Mouse (Mus musculus): ENCODE measurements at regions not wholly inside any gene's neighbourhood (a gene's known extent, or its start where the extent isn't known, plus 50 kb on each side); places are given as distances from the start of the nearest gene placed in this dataset.

DNA sequence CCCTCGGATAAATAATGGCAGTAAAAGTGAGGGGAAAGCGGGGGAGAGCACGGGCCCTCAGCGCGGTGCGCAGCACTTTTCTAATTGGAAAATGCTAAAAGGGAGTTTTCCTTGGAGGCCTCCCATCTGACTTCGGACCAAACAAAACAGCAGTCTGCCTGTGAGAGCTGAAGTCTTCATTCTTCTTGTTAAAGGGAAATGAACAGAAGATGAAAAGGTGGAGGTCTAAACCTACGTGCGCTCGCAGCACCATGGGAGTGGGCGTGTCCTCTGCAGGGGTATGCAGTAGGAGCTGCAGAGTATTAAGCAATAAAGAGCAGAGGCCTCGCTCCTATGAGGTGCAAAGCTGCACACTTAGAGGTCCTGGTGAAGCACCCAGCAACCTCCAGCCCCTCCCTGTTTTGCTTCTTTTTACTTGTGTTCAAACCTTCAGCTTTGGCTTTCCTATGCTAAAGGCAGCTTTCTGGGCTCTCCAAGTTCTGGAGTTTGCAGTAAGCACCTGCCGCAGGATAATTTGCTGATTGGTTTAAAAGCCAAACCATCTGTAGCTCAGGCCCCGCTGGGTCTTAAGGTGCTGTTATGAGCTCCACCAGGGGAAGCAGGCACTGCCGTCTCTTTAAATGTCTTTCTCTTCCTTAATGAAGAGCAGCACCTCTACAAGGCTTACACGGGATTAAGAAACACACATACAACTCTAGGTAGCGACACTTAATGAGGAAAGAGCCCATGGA lies 253.9 kb upstream of the Runx1 start:
- no peak for TF ChIP-seq POLR2A (IDR thresholded peaks at IDR 0.05; ENCODE audit: low read depth, low read length)
- no peak for TF ChIP-seq CTCF (conservative IDR thresholded peaks at IDR 0.05; ENCODE audit: insufficient read depth, insufficient read length, low read depth, low read length)

Measured in kidney, adult 2 months (tissue).